Mouse (Mus musculus) heart, embryonic 16.5 days (tissue): ENCODE results near the gene Phf11d. TPM values are rescaled to one million over a fixed set of nuclear protein-coding genes. Genes with fewer than 3 reads are reported as not detected.
"Not testable (repeated sequence)": the region's sequence is repeated elsewhere in the genome, so short reads cannot be mapped to it uniquely, and the experiment has no call there.

Experiments
- ATAC-seq: fragments of 200-750 bp; cut with Nextera tagmentation; replicated peaks from 2 replicates; pipeline ENCODE4 v1.8.0; 2017; ENCODE audit warnings: moderate number of reproducible peaks; ENCODE audit not compliant: insufficient read depth, low FRiP score; ENCODE audit errors: extremely low read depth
- H3K27ac ChIP-seq: fragments of 300-500 bp; sonication (generic); 2 replicates; pipeline ENCODE4 v1.5.1; 2014; ENCODE audit warnings: mild to moderate bottlenecking, low read length, control low read depth, moderate library complexity
- H3K27me3 ChIP-seq: fragments of 300-500 bp; sonication (generic); 2 replicates; pipeline ENCODE4 v1.6.1; 2014; ENCODE audit warnings: low read length, mixed read lengths; ENCODE audit not compliant: control insufficient read depth, insufficient read depth
- H3K36me3 ChIP-seq: fragments of 300-500 bp; sonication (generic); 2 replicates; pipeline ENCODE4 v1.6.1; 2014; ENCODE audit not compliant: control insufficient read depth, insufficient read depth
- H3K4me1 ChIP-seq: fragments of 300-500 bp; sonication (generic); 2 replicates; pipeline ENCODE4 v1.6.1; 2014; ENCODE audit warnings: low read length, mixed read lengths; ENCODE audit not compliant: control insufficient read depth, insufficient read depth
- H3K4me2 ChIP-seq: fragments of 300-500 bp; sonication (generic); 2 replicates; pipeline ENCODE4 v1.6.1; 2014; ENCODE audit warnings: low read depth, mild to moderate bottlenecking, control low read depth, low read length
- H3K4me3 ChIP-seq: fragments of 300-500 bp; sonication (generic); 2 replicates; pipeline ENCODE4 v1.5.1; 2014; ENCODE audit warnings: mild to moderate bottlenecking, control low read depth, low read length
- H3K9ac ChIP-seq: fragments of 300-500 bp; sonication (generic); 2 replicates; pipeline ENCODE4 v1.6.1; 2014; ENCODE audit warnings: low read length, control low read depth
- H3K9me3 ChIP-seq: fragments of 300-500 bp; sonication (generic); replicated peaks from 2 replicates; pipeline ENCODE4 v1.6.1; 2016; ENCODE audit warnings: low read length; ENCODE audit not compliant: control insufficient read depth
- WGBS: fragments of 180-500 bp; shearing (Covaris S2); extraction: QIAGEN DNeasy Blood & Tissue Kit; methylation state at CpG from one replicate; pipeline ENCODE4 v1.1.7; 2014; 5-methylcytosine and 5-hydroxymethylcytosine counted together
- polyA plus RNA-seq: library from polyadenylated mRNA; unstranded; fragments of >200 nt; fragmentation: Nextera tagmentation; extraction: Ambion mirVana; gene quantifications from 2 replicates; pipeline ENCODE4 v1.2.1, GENCODE M21; 2015

Gene Phf11d
- polyA plus RNA-seq, 1 experiment from 2014 or later, result 4.6 TPM

DNA sequence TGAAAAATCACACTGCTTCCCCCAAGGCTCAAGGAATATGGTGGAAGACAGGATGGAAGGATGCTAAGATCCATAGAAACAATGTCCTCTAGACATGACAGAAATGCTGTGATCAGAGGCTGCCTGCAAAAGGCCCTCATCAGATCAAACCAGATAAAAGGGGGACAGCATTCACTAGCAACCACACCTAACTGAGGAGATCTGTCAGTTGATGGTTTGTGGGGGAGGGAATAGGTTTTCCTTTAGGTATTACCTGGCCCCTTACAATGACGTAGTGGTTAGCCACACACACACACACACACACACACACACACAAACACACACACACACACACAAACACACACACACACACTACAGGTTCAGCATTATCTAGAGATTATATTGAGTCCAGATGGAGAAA is 25.7 kb downstream of the Phf11d start:
- no peak for ATAC-seq

DNA sequence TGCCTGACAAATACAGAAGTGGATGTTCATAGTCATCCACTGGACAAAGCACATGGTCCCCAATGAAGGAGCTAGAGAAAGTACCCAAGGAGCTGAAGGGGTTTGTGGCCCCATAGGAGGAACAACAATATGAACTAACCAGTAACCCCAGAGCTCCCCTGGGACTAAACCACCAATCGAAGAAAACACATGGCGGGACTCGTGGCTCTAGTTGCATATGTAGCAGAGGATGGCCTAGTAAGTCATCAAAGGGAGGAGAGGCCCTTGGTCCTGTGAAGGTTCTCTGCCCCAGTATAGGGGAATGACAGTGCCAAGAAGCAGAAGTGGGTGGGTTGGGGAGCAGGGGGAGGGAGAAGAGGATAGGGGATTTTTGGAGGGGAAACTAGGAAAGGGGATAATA is 29.2 kb downstream of the Phf11d start:
- H3K36me3 ChIP-seq, H3K9me3 ChIP-seq, H3K27ac ChIP-seq, H3K27me3 ChIP-seq, H3K9ac ChIP-seq, ATAC-seq, H3K4me1 ChIP-seq, H3K4me3 ChIP-seq, H3K4me2 ChIP-seq: not testable (repeated sequence)
- 77% methylated on average over 3 of the region's 3 CpGs for WGBS

More for the DNA sequence above, 25.7 kb downstream of the Phf11d start:
- Histone ChIP-seq H3K4me2 (no peak overlapping the region), H3K9ac (no peak overlapping the region), H3K9me3 (no peaks in the 10 kb centered on the region), H3K36me3 (no peaks in the 10 kb centered on the region), H3K4me3 (no peak overlapping the region), H3K27me3 (no peaks in the 10 kb centered on the region), H3K27ac (no peak overlapping the region), H3K4me1 (no peaks in the 10 kb centered on the region)
- WGBS, result 69% methylated on average over 1 of the region's 1 CpGs

GRCm38 (mm10) chr14:59330499-59330898 is 34.8 kb downstream of the Phf11d start:
- not testable (repeated sequence) for H3K9ac ChIP-seq, H3K27ac ChIP-seq, H3K4me2 ChIP-seq, H3K4me1 ChIP-seq, H3K27me3 ChIP-seq, H3K4me3 ChIP-seq, ATAC-seq, H3K36me3 ChIP-seq, H3K9me3 ChIP-seq
- 52% methylated on average over 3 of the region's 3 CpGs for WGBS

GRCm38 (mm10) chr14:59319970-59320369 is 45.3 kb downstream of the Phf11d start:
- not testable (repeated sequence) for H3K9ac ChIP-seq, H3K27me3 ChIP-seq, H3K27ac ChIP-seq, H3K4me1 ChIP-seq, H3K4me2 ChIP-seq, H3K36me3 ChIP-seq, H3K4me3 ChIP-seq, ATAC-seq, H3K9me3 ChIP-seq
- WGBS, result 74% methylated on average over 6 of the region's 6 CpGs

- H3K27ac ChIP-seq, H3K9ac ChIP-seq, H3K4me2 ChIP-seq, H3K4me1 ChIP-seq, ATAC-seq, H3K4me3 ChIP-seq, H3K9me3 ChIP-seq, H3K36me3 ChIP-seq, H3K27me3 ChIP-seq: not testable (repeated sequence)
- WGBS, result 91% methylated on average over 3 of the region's 3 CpGs
Measured at GRCm38 (mm10) chr14:59319036-59319435, 46.2 kb downstream of the Phf11d start.

Other genes starting within 250 kb of the Phf11d start
- not detected in 2 replicates for gene 1700129C05Rik, start 222.6 kb downstream of the Phf11d start, polyA plus RNA-seq
- gene Gm5142, start 186.7 kb downstream of the Phf11d start, polyA plus RNA-seq, result not detected in 2 replicates
- gene Rcbtb1, start 164.3 kb downstream of the Phf11d start, polyA plus RNA-seq, result 16.0 and 16.7 TPM in 2 replicates
- not detected in 2 replicates for gene Gm6904, start 105.3 kb downstream of the Phf11d start, polyA plus RNA-seq
- gene Phf11a, start 67.9 kb downstream of the Phf11d start, polyA plus RNA-seq, result 0.25 and 0.43 TPM in 2 replicates
- gene Phf11b, start 24.1 kb downstream of the Phf11d start, polyA plus RNA-seq, result 0.46 and 1.0 TPM in 2 replicates
- 0.41 and 0.53 TPM in 2 replicates for gene Phf11c, start 29.9 kb upstream of the Phf11d start, polyA plus RNA-seq
- gene Setdb2, start 75.4 kb upstream of the Phf11d start, polyA plus RNA-seq, result 5.8 and 6.2 TPM in 2 replicates
- gene Cab39l, start 75.5 kb upstream of the Phf11d start, polyA plus RNA-seq, result 22.9 and 23.0 TPM in 2 replicates
- gene Cdadc1, start 232.5 kb upstream of the Phf11d start, polyA plus RNA-seq, result 34.5 and 36.0 TPM in 2 replicates